Mouse (Mus musculus) kidney, embryonic 14.5 days (tissue): ENCODE measurements around the gene Ppih. TPM values are rescaled to one million over a fixed set of nuclear protein-coding genes. Genes with fewer than 3 reads are reported as not detected.
"Not testable (repeated sequence)": the region's sequence is repeated elsewhere in the genome, so short reads cannot be mapped to it uniquely, and the experiment has no call there.

Experiments
- ATAC-seq: fragments of 200-750 bp; cut with Nextera tagmentation; 2 replicates; pipeline ENCODE4 v1.8.0; 2017; ENCODE audit warnings: moderate number of reproducible peaks, mild to moderate bottlenecking, moderate TSS enrichment, moderate library complexity; ENCODE audit not compliant: low FRiP score, low TSS enrichment
- H3K27ac ChIP-seq: fragments of 300-500 bp; sonication (generic); 2 replicates; pipeline ENCODE4 v1.5.1; 2014; ENCODE audit warnings: low read depth, mild to moderate bottlenecking, low read length, moderate library complexity, mixed read lengths
- H3K27me3 ChIP-seq: fragments of 300-500 bp; sonication (generic); 2 replicates; pipeline ENCODE4 v1.6.1; 2014; ENCODE audit warnings: mild to moderate bottlenecking, low read length; ENCODE audit not compliant: control insufficient read depth, insufficient read depth
- H3K36me3 ChIP-seq: fragments of 300-500 bp; sonication (generic); 2 replicates; pipeline ENCODE4 v1.6.1; 2014; ENCODE audit warnings: low read length, mixed read lengths; ENCODE audit not compliant: control insufficient read depth, insufficient read depth
- H3K4me1 ChIP-seq: fragments of 300-500 bp; sonication (generic); 2 replicates; pipeline ENCODE4 v1.6.1; 2014; ENCODE audit warnings: low read length, mixed read lengths; ENCODE audit not compliant: control insufficient read depth, insufficient read depth
- H3K4me2 ChIP-seq: fragments of 300-500 bp; sonication (generic); replicated peaks from 2 replicates; pipeline ENCODE4 v1.6.1; 2014; ENCODE audit warnings: low read depth, mild to moderate bottlenecking, low read length
- H3K4me3 ChIP-seq: fragments of 300-500 bp; sonication (generic); 2 replicates; pipeline ENCODE4 v1.5.1; 2014; ENCODE audit warnings: mild to moderate bottlenecking, low read length
- H3K9ac ChIP-seq: fragments of 300-500 bp; sonication (generic); 2 replicates; pipeline ENCODE4 v1.6.1; 2014; ENCODE audit warnings: low read depth, mild to moderate bottlenecking, low read length, moderate library complexity
- H3K9me3 ChIP-seq: fragments of 300-500 bp; sonication (generic); 2 replicates; pipeline ENCODE4 v1.6.1; 2016; ENCODE audit warnings: low read length; ENCODE audit not compliant: control insufficient read depth
- WGBS: fragments of 180-500 bp; shearing (Covaris S2); extraction: QIAGEN DNeasy Blood & Tissue Kit; methylation state at CpG from one replicate; pipeline ENCODE4 v1.1.7; 2014; 5-methylcytosine and 5-hydroxymethylcytosine counted together
- polyA plus RNA-seq: library from polyadenylated mRNA; unstranded; fragments of >200 nt; fragmentation: Nextera tagmentation; extraction: Ambion mirVana; gene quantifications from 2 replicates; pipeline ENCODE4 v1.2.1, GENCODE M21; 2014

The Ppih gene
- polyA plus RNA-seq, 1 experiment from 2014 or later, result 122 TPM

GRCm38 (mm10) chr4:119294415-119295133 is 25.8 kb downstream of the Ppih start, which contains the start of gene Ybx1:
Gene Ybx1, minus strand, starts transcription at chr4:119294604.
- H3K27me3 ChIP-seq, result no peaks in the 10 kb centered on the region
- H3K9ac ChIP-seq, result peak within 1 kb of the TSS; percentile 96
- peak within 1 kb of the TSS; percentile 93 for H3K27ac ChIP-seq
- peak; percentile 99 for ATAC-seq
- peak within 1 kb of the TSS; percentile 97 for H3K4me3 ChIP-seq
- under 1% methylated on average over 60 of the region's 61 CpGs for WGBS
- H3K4me2 ChIP-seq, result peak within 1 kb of the TSS; percentile 85
- no peaks in the 10 kb centered on the region for H3K9me3 ChIP-seq
- H3K36me3 ChIP-seq, result peaks cover 9% of the 10 kb centered on the region; the same call in 1 of the 2 replicates
- H3K4me1 ChIP-seq, result peaks cover 11% of the 10 kb centered on the region

GRCm38 (mm10) chr4:119293574-119294258 is 26.6 kb downstream of the Ppih start:
- H3K4me3 ChIP-seq, result peak overlapping the region; percentile 97
- peak overlapping the region; percentile 91 for H3K27ac ChIP-seq
- WGBS, result under 1% methylated on average over 51 of the region's 80 CpGs
- H3K4me2 ChIP-seq, result peak overlapping the region; percentile 85
- peaks cover 11% of the 10 kb centered on the region for H3K36me3 ChIP-seq
- ATAC-seq, result peak; percentile 36
- no peaks in the 10 kb centered on the region for H3K9me3 ChIP-seq
- peak overlapping the region; percentile 96 for H3K9ac ChIP-seq
- peaks cover 11% of the 10 kb centered on the region for H3K4me1 ChIP-seq
- H3K27me3 ChIP-seq, result no peaks in the 10 kb centered on the region

DNA sequence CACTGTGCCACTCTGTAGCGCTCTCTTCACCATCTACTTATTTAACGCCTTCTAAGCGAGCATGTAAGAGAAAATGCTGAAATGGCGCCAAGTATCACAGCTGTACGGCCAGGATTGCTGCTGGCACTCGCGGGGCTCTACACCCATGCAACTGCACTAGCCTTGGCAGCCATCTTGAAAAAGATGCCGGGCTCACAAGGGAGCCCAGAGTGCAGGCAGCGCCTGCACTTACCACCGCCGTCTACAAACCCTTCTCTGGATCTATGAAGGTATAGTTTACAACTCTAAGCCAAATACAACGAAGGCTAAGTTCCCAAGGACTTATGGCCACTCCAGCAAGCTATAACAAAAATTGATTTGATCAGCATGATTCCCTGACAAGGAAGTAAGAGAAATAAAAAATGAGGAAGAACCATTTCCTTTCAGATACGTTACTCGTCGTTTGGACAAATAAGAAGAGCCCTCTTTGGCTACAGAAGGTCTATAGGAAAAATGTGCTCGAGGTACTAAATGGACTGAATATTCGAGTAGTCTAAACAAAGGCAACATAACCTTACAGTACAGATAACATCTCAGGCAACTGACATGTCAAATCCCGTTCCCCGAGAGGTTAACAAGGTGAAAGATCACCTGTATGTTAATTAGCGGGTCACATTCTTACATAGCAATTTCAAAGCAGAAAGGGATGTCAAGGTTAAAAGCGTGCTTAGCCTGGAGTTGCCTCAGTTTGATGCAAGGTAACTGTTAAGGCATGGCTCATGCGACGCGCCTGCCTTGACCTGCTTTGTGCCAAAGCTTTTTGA is 27.4 kb downstream of the Ppih start:
- peak overlapping the region; percentile 91 for H3K27ac ChIP-seq
- peak overlapping the region; percentile 85 for H3K4me2 ChIP-seq
- no peaks in the 10 kb centered on the region for H3K9me3 ChIP-seq
- no peak for ATAC-seq
- H3K9ac ChIP-seq, result peak overlapping the region; percentile 96
- peaks cover 19% of the 10 kb centered on the region for H3K36me3 ChIP-seq
- no peaks in the 10 kb centered on the region for H3K27me3 ChIP-seq
- 1% methylated on average over 24 of the region's 24 CpGs for WGBS
- peaks cover 11% of the 10 kb centered on the region for H3K4me1 ChIP-seq
- H3K4me3 ChIP-seq, result peak overlapping the region; percentile 97

GRCm38 (mm10) chr4:119291921-119292320 is 28.4 kb downstream of the Ppih start:
- H3K36me3 ChIP-seq, result peaks cover 29% of the 10 kb centered on the region
- no peak overlapping the region for H3K27ac ChIP-seq
- ATAC-seq, result no peak
- H3K4me1 ChIP-seq, result peaks cover 11% of the 10 kb centered on the region
- H3K9ac ChIP-seq, result peak overlapping the region; percentile 96; the same call in 1 of the 2 replicates
- H3K27me3 ChIP-seq, result no peaks in the 10 kb centered on the region
- H3K4me2 ChIP-seq, result peak overlapping the region; percentile 85
- H3K9me3 ChIP-seq, result no peaks in the 10 kb centered on the region
- 83% methylated on average over 1 of the region's 1 CpGs for WGBS
- peak overlapping the region; percentile 97 for H3K4me3 ChIP-seq

GRCm38 (mm10) chr4:119285336-119285735 is 35.0 kb downstream of the Ppih start:
- H3K27me3 ChIP-seq, result no peaks in the 10 kb centered on the region
- peak overlapping the region; percentile 59; the same call in 1 of the 2 replicates for H3K27ac ChIP-seq
- WGBS, result 48% methylated on average over 2 of the region's 2 CpGs
- no peak overlapping the region for H3K4me3 ChIP-seq
- H3K9me3 ChIP-seq, result no peaks in the 10 kb centered on the region
- H3K36me3 ChIP-seq, result peaks cover 76% of the 10 kb centered on the region
- H3K4me1 ChIP-seq, result no peaks in the 10 kb centered on the region
- H3K9ac ChIP-seq, result no peak overlapping the region
- ATAC-seq, result no peak
- H3K4me2 ChIP-seq, result no peak overlapping the region

DNA sequence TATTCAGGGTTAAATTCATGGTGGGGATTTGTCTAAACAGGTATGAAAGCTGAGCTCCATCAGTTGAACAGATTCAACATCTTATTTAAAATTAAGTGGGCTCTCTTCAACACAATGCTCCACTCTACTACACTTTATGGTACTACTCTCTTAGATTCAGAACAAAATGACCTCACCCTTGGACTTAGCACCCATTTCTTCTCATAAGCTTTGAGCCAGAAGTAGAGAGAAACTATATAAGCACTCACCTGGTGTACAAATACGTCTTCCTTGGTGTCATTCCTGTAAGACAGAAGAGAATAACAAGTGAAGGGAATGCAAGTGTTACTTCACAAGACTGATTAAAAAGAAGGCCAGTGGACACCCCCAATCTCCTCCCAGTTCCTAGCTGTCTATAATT is 35.5 kb downstream of the Ppih start:
- Histone ChIP-seq H3K9me3 (no peaks in the 10 kb centered on the region), H3K4me1 (no peaks in the 10 kb centered on the region), H3K27me3 (no peaks in the 10 kb centered on the region), H3K27ac (no peak overlapping the region), H3K4me3 (no peak overlapping the region), H3K36me3 (peaks cover 77% of the 10 kb centered on the region), H3K9ac (no peak overlapping the region), H3K4me2 (no peak overlapping the region)
- ATAC-seq, result no peak
- WGBS, result 74% methylated on average over 1 of the region's 1 CpGs

DNA sequence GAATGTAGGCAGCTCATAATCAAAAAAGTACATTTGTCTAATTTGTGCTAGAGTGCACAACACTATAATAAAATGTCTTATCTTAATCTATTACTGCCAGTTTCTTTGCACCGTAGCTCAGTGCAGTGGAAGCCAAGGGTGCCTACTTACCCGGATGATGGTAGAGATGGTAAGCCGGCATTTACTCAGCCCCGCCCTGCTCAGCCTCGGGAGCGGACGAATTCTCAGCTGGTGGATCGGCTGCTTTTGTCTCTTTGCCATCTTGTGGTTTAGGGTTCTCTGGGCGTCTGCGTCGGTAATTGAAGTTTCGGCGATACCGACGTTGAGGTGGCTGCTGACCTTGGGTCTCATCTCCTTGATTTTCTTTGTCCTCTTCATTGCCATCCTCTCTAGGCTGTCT is 41.6 kb downstream of the Ppih start:
- WGBS, result 95% methylated on average over 15 of the region's 15 CpGs
- ATAC-seq, result not testable (repeated sequence)

DNA sequence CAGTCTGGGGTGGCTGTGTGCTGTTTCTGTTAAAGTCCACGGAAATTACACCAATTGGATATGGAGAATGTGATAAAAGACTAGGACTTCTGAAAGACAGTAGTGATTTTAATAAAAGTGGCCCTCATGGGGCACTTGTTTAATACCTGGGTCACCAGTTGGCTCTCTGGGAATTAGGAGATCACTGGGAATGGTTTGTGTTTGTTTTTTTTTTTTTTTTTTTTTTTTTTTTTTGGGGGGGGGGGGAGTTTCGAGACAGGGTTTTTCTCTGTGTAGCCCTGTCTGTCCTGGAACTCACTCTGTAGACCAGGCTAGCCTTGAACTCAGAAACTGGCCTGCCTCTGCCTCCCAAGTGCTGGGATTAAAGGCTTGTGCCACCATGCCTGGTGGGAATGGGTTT is 44.6 kb downstream of the Ppih start:
- Histone ChIP-seq H3K4me2 (no peak overlapping the region), H3K9ac (no peak overlapping the region), H3K27ac (no peak overlapping the region; the same call in 1 of the 2 replicates), H3K36me3 (peaks cover 92% of the 10 kb centered on the region), H3K4me1 (no peaks in the 10 kb centered on the region), H3K9me3 (no peaks in the 10 kb centered on the region), H3K27me3 (no peaks in the 10 kb centered on the region), H3K4me3 (no peak overlapping the region)
- 88% methylated on average over 1 of the region's 2 CpGs for WGBS
- ATAC-seq, result no peak

More for the DNA sequence above, 41.6 kb downstream of the Ppih start:
- H3K4me1 ChIP-seq, H3K9me3 ChIP-seq, H3K27ac ChIP-seq, H3K4me3 ChIP-seq, H3K27me3 ChIP-seq, H3K4me2 ChIP-seq, H3K9ac ChIP-seq: not testable (repeated sequence)
- H3K36me3 ChIP-seq, result peaks cover 95% of the 10 kb centered on the region
